Mouse (Mus musculus) hindbrain, postnatal 0 days (tissue): ENCODE measurements around the gene Cds1. TPM values are rescaled to one million over a fixed set of nuclear protein-coding genes. Genes with fewer than 3 reads are reported as not detected.

Experiments
- ATAC-seq: fragments of 200-750 bp; cut with Nextera tagmentation; 2 replicates; pipeline ENCODE4 v1.8.0; 2017; ENCODE audit warnings: mild to moderate bottlenecking, moderate TSS enrichment, moderate library complexity
- DNase-seq: peaks from one replicate; pipeline ENCODE4 v3.0.0-alpha.2; 2015; ENCODE audit warnings: low spot score
- H3K27ac ChIP-seq: fragments of 300-500 bp; sonication (generic); 2 replicates; pipeline ENCODE4 v1.5.1; 2014; ENCODE audit warnings: mild to moderate bottlenecking
- H3K27me3 ChIP-seq: fragments of 300-500 bp; sonication (generic); 2 replicates; pipeline ENCODE4 v1.6.1; 2014; ENCODE audit warnings: low read length, mixed read lengths; ENCODE audit not compliant: insufficient read depth
- H3K36me3 ChIP-seq: fragments of 300-500 bp; sonication (generic); 2 replicates; pipeline ENCODE4 v1.6.1; 2014; ENCODE audit warnings: low read length, mixed read lengths; ENCODE audit not compliant: insufficient read depth
- H3K4me1 ChIP-seq: fragments of 300-500 bp; sonication (generic); 2 replicates; pipeline ENCODE4 v1.6.1; 2014; ENCODE audit warnings: antibody characterized with exemption, low read length, mixed read lengths; ENCODE audit not compliant: insufficient read depth
- H3K4me2 ChIP-seq: fragments of 300-500 bp; sonication (generic); 2 replicates; pipeline ENCODE4 v1.6.1; 2014; ENCODE audit warnings: low read depth, mild to moderate bottlenecking, low read length, moderate library complexity, mixed read lengths
- H3K4me3 ChIP-seq: fragments of 300-500 bp; sonication (generic); 2 replicates; pipeline ENCODE4 v1.5.1; 2014; ENCODE audit warnings: low read length
- H3K9ac ChIP-seq: fragments of 300-500 bp; sonication (generic); replicated peaks from 2 replicates; pipeline ENCODE4 v1.6.1; 2014; ENCODE audit warnings: mild to moderate bottlenecking, low read length, moderate library complexity, mixed read lengths
- H3K9me3 ChIP-seq: fragments of 300-500 bp; sonication (generic); 2 replicates; pipeline ENCODE4 v1.6.1; 2016; ENCODE audit warnings: low read length, mixed read lengths
- CTCF ChIP-seq: IDR thresholded peaks from 2 replicates; pipeline ENCODE4 v1.5.1; 2016; ENCODE audit warnings: antibody characterized with exemption, control low read depth, low read depth
- WGBS: fragments of 180-500 bp; shearing (Covaris S2); extraction: QIAGEN DNeasy Blood & Tissue Kit; methylation state at CpG from one replicate; pipeline ENCODE4 v1.1.7; 2014; 5-methylcytosine and 5-hydroxymethylcytosine counted together
- polyA plus RNA-seq: library from polyadenylated mRNA; unstranded; fragments of >200 nt; fragmentation: Nextera tagmentation; extraction: Ambion mirVana; gene quantifications from 2 replicates; pipeline ENCODE4 v1.2.1, GENCODE M21; 2015
- total RNA-seq: library from RNA; depleted of rRNA; stranded (reverse); fragments of >200 nt; gene quantifications from 2 replicates; pipeline ENCODE4 v1.2.3, GENCODE M21; 2014

The Cds1 gene
- total and polyA plus RNA-seq, 2 experiments from 2014 or later, result 11.1 to 20.2 TPM

DNA sequence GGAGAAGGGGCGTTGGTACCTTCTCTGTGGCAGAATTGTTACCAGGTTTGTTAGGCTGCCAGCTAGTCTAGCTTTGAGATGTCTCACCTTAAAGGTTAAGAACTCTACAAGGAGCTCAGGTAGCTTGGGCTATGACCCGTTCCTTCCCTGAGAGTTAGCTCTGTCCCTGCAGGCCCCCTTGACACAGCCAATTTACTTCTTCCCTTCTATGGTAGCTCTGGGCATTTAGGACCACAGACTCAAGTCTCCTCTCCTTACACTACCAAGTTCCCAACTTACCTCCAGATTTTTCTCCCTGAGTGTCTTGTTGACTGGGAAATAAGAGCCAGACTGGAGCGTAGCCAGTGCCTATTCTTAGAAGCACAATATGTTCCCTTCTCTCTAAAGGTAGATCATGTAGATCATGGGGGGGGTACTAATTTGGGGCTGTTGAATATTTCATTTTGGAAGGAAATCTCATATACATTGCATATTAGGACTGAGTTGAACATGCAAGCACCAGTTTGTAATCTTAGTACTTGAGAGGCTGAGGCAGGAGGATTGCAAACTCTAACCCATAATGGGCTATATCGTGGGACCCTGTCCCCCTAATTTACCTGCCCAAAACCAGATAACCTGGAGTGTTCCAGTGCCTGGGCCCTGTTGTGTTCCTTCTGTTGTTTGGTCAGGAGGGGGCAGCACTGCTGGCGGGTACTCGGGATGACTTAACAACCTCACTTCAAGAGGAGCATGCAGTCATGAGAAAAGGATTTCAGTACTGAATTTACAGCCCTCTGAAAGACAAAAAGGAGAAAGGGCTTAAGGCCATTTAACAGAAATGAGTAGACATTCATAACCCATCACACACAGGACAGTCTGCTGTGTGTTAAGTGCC is 46.6 kb downstream of the Cds1 start:
- Histone ChIP-seq H3K4me1 (no peaks in the 10 kb centered on the region), H3K9ac (no peak overlapping the region), H3K4me2 (no peak overlapping the region), H3K27me3 (no peaks in the 10 kb centered on the region), H3K27ac (no peak overlapping the region), H3K9me3 (no peaks in the 10 kb centered on the region), H3K4me3 (no peak overlapping the region), H3K36me3 (no peaks in the 10 kb centered on the region)
- no peak for TF ChIP-seq CTCF
- no peak for DNase-seq
- WGBS, result 92% methylated on average over 6 of the region's 6 CpGs
- ATAC-seq, result no peak

DNA sequence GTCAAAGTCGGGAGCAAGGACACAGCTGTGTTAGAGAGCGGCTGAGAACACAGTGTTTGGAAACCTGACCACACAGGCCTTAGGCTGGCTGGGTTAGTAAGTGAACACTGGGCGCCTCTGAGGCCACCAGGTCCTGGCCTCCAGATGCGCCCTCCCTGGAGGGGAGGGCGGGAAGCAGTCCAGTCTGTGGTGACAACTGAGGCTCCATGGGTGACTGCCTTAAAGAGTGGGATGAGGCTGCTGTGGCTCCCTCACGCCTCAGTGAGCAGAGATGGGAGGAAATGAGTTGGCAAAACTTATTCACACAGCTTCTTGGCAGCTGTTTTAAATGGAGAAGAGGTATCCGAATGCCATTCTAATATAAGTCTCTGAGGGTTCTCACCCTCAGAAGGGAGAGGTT is 51.9 kb downstream of the Cds1 start:
- Histone ChIP-seq H3K9ac (no peak overlapping the region), H3K4me1 (no peaks in the 10 kb centered on the region), H3K9me3 (no peaks in the 10 kb centered on the region), H3K27me3 (no peaks in the 10 kb centered on the region), H3K36me3 (no peaks in the 10 kb centered on the region), H3K4me3 (no peak overlapping the region), H3K4me2 (no peak overlapping the region), H3K27ac (no peak overlapping the region)
- 47% methylated on average over 7 of the region's 7 CpGs for WGBS
- no peak for TF ChIP-seq CTCF
- ATAC-seq (no peak), DNase-seq (no peak)

DNA sequence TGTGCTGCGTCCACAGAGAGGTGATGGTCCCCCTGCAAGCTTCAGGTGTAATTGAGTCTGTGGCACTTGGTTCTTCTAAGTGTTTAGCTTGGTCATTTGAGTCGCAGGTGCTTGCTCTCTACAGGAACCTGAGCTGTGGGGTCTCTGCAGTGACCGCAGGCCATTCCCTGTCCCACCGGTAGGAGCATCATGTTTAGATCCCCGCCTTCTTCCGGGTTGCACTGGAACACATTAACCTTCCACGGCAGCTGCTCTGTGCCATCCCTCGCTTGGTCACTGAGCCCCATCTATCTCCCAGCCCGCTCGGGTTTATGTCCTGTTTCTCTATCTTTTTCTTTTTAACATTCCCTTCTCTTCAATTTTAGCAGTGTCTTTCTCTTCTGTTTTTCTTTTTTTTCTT is 54.3 kb downstream of the Cds1 start:
- H3K9me3 ChIP-seq, result no peaks in the 10 kb centered on the region
- H3K36me3 ChIP-seq, result no peaks in the 10 kb centered on the region
- H3K27me3 ChIP-seq, result no peaks in the 10 kb centered on the region
- no peak overlapping the region for H3K4me3 ChIP-seq
- no peak; the same call in 1 of the 2 replicates for TF ChIP-seq CTCF
- H3K4me1 ChIP-seq, result no peaks in the 10 kb centered on the region
- no peak overlapping the region for H3K27ac ChIP-seq
- no peak overlapping the region for H3K9ac ChIP-seq
- no peak overlapping the region for H3K4me2 ChIP-seq
- 60% methylated on average over 10 of the region's 10 CpGs for WGBS
- ATAC-seq, result no peak
- DNase-seq, result no peak

DNA sequence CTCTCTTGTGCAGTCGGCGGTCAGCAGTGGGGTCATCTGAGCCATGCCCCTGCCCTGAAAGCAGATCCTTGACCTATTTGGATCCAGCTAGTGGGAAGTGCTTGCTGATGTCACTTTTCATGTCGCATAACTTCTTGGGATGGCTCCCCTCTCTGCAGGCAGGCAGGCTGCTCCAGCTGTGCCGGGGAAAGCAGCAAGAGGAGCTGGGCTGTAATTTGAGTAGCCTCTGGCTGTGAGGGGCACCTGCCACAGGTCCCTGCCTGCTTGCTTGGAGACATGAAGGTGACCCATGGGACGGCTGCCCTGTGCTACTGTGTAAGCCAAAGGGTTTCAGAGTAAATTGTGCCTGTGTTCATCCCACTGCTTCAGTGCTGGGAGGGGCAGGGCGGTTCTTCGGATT is 54.9 kb downstream of the Cds1 start:
- no peak for ATAC-seq
- Histone ChIP-seq H3K36me3 (no peaks in the 10 kb centered on the region), H3K9me3 (no peaks in the 10 kb centered on the region), H3K9ac (no peak overlapping the region), H3K4me1 (no peaks in the 10 kb centered on the region; the same call in 1 of the 2 replicates), H3K27ac (no peak overlapping the region), H3K27me3 (no peaks in the 10 kb centered on the region), H3K4me2 (no peak overlapping the region), H3K4me3 (no peak overlapping the region)
- TF ChIP-seq CTCF, result no peak
- no peak for DNase-seq
- WGBS, result 23% methylated on average over 7 of the region's 7 CpGs

DNA sequence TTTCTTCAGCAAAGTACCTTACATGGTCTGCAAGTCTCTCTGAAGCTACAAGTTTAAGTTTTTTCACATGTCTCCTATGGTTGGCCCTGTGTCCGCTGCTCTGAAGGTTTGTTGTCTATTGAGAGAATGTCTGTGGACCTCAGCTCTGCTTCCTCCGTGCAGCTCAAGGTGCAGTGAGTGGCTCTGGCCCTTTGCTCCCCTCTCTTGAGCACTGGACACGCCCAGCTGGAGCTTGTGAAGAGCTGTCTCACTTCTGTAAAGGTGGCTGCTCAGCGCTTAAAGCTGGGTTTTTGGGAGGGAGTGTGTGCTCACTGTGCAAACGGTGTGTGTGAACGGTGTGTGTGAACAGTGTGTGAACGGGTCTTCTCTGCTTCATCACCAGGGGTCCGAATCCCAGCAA is 56.1 kb downstream of the Cds1 start:
- Histone ChIP-seq H3K4me3 (no peak overlapping the region), H3K4me1 (no peaks in the 10 kb centered on the region; the same call in 1 of the 2 replicates), H3K4me2 (no peak overlapping the region), H3K36me3 (no peaks in the 10 kb centered on the region), H3K27ac (no peak overlapping the region), H3K9ac (no peak overlapping the region), H3K9me3 (no peaks in the 10 kb centered on the region), H3K27me3 (no peaks in the 10 kb centered on the region)
- no peak for ATAC-seq
- no peak for DNase-seq
- 70% methylated on average over 8 of the region's 8 CpGs for WGBS
- no peak for TF ChIP-seq CTCF

DNA sequence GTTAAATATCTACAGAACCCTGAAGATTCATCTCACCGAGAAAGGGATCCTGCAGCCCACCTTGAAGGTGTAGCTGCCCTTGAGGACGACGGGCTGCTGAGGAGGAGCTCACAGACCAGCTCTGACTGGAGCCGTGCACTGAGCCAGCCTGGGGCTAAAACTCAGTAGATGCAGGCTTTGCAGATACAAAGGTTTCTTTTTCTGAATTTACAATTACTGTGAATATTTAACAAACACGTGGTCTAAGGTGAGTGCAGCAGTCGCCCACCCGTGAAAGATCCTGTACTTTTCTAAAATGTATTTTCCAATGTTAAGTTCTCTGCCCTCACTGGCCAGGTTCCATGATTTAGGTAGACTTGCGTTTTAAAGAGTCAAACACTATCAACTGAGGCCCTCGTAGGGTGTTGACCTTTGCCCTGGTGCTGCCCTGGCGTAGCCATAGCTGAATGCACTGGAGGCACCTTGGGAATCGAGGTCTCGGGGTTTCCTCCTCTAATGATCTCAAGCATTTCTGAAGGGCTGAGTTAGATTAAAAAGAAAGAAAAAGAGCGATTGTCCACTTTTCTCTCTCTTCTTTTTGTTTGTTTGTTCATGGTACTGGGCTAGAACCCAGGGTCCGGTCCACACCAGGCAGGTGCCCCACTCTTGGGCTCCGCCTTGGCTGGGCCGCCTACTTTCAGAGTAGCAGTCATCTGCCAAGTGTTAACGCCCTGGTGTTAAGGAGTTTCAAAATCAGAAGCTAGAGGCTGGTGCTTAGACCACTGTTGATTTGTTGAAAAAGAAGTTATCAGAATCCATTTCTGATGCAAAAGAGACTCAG is 56.8 kb downstream of the Cds1 start:
- Histone ChIP-seq H3K4me1 (peaks cover 5% of the 10 kb centered on the region), H3K4me3 (no peak overlapping the region), H3K27ac (no peak overlapping the region), H3K9me3 (no peaks in the 10 kb centered on the region), H3K27me3 (no peaks in the 10 kb centered on the region), H3K9ac (no peak overlapping the region), H3K36me3 (no peaks in the 10 kb centered on the region), H3K4me2 (no peak overlapping the region)
- no peak for TF ChIP-seq CTCF
- DNase-seq (no peak), ATAC-seq (no peak)
- 73% methylated on average over 17 of the region's 17 CpGs for WGBS
